Mouse (Mus musculus) mesoderm, embryonic 11.5 days (tissue): ENCODE results near the gene Pak3.
"Not testable (repeated sequence)": the region's sequence is repeated elsewhere in the genome, so short reads cannot be mapped to it uniquely, and the experiment has no call there.

Experiments
- DNase-seq: peaks from one replicate; pipeline ENCODE4 v3.0.0-alpha.2; 2012; ENCODE audit warnings: low read depth, low spot score

The Pak3 gene

DNA sequence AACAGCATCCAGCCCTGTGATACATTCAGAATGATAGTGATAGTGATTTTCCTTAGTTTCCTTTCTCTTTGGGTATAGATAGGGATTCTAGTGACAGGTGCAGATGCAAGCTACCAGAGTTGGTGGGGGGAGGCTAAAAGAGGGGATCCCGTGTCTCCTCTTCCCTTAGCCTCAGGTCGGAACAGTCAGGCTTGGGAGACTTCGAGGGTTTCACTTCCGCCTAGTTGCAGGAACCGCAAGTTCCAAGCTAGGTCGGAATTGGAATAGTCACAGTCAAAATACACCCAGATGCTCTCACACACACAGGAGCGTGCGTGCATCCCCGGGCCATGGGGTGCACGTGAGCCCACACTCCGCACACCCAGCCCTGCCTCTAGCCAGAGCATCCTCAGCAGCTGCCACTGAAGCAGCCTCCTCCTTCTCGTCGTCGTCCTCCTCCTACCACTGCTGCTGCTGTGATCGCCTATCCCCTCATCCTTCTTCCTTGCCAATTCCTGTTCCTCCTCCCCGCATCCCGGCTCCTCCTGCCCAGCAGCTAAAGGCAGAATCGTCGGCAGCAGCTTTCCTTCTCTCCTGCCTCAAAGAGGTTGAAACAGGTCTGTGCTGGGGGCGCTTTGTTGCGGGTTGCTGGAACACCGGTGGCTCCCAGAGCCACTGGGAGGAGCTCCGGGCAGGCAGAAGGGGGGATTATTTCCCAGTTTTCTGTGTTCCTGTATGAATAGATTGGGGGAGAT is at the start of gene Pak3:
Gene Pak3, plus strand, starts transcription at position 424 of the 734 bp plus-strand sequence.
- peak; percentile 18 for DNase-seq

GRCm38 (mm10) chrX:143482866-143483265 is 35.5 kb upstream of the Pak3 start:
- peak; percentile 100 for DNase-seq

DNA sequence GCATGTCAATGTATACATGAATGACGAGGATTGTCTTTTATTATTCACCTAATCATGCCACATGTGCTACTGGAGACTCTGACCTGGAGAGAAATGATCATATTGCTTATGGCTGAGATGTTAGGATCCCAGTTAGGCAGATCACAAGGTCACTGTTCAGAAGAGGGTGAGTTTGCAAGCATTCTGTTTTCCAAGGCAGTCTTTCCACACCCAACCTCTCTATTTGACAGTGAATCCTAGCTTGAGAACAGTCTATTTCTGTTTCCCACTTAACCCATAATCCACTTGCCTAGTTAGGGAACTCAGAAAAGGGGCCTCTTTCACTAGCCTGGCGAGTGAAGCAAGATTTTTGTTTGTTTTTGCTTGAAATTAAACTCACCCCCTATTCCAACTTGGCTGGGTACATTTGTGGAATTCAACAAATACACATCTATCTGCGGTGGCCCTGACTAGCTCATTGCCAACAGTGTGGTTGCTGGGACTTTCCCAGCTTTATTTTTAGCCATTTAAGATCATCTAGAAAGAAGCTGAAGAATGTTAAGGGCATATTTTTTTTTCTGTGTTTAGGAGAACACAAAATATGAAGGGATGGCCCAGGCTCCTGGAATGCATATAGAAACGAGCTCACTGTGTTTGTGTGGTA is 17.2 kb upstream of the Pak3 start:
- no peak for DNase-seq

DNA sequence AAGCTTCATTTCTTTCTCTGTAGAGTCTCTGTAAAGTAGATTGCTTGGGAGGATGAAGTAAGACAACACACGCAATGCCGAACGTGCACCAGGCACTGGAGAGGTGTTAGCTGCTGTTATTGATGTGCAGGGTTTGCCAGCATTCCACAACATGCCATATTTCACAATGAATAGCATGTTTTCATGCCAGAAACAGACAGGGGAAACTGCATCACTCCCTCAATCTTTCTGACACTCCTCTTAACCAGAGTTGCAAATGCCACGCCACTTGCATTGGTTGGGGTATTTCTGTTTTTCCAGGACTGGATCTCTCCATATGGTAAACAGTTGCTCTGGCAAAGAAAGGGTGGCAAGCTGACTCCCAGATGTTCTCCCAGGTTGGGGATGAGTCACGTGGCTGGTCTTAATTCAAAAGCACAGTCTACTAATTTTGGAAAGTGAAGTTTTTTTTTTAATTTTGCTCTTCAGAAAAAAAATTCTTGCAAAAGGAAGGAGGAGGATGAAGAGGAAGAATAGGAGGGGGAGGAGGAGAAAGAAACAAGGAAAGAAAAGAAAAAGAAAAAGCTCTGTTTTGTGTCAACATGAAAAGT is 16.5 kb upstream of the Pak3 start:
- DNase-seq, result no peak

DNA sequence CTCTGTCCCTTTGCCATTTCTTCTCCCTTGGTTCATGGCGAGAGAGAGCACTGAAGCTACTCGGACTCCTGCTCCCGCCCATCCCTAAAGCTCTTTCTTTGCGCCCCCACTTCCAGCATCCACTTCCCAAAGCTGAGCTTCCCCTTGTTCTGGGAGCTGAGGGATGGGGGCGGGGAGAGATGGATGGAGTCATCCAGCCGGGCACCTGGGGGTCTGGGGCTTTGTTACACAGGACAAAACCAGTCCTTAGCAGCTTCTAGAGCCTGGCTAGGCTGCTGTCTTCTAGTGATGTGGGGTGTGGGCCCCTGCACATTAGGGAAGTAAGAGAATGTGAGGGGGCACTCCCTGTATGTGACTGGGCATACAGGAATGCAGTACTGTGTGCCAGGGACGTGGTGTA is 526 bp downstream of the Pak3 start:
- no peak for DNase-seq

DNA sequence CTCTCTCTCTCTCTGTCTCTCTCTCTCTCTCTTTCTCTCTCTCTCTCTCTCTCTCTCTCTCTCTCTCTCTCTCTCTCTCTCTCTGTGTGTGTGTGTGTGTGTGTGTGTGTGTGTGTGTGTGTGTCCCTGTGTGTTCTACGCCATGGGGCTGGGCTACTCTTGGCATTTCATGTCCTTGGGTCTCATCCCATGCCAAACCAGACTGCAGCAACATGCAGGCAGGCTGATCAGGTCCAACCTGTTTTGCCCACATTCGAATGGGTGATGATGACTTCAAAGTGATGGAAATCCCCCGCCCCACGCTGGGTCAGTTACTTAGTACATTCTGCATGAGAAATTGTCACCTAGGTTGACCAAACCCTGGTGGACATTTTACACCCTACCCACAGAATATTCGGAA is 1.1 kb downstream of the Pak3 start:
- DNase-seq, result not testable (repeated sequence)

- DNase-seq, result no peak
Observed at GRCm38 (mm10) chrX:143520195-143520594, 1.8 kb downstream of the Pak3 start.

GRCm38 (mm10) chrX:143532331-143532730 is 13.9 kb downstream of the Pak3 start:
- DNase-seq, result no peak

- no peak for DNase-seq
Observed at GRCm38 (mm10) chrX:143533574-143533973, 15.2 kb downstream of the Pak3 start.

- DNase-seq, result no peak
Observed at GRCm38 (mm10) chrX:143542756-143543155, 24.4 kb downstream of the Pak3 start.

DNA sequence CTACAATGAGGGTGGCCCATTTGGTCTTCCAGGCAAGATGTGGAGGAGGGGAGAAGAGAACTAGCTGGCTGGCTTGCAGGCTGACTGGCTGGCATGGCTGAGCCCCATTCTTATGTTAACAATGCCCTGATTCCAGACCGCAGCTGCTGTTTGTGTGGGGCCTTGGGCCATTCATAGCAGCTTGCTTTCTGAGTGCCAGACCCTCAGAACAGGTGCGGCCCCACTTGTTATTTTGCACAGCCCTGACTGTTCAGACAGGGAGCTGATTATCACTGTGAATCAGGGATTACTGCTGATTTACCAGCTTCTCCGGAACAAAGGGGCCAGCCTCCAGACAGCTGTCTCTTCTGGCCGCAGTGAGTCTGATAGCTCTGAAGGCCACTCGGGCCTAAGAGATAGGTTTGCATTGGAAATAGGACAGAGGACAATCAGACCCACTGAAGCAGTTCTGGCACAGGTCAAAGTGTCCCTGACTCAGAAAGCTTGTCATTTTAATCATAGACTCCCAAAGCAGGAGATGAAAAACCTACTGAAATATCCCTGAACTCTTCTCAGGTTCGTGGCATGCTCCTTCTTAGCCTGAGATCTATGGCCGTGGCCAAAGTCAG is 24.9 kb downstream of the Pak3 start:
- DNase-seq, result peak; percentile 48

- peak; percentile 1 for DNase-seq
Observed at GRCm38 (mm10) chrX:143573691-143574090, 55.3 kb downstream of the Pak3 start.

DNA sequence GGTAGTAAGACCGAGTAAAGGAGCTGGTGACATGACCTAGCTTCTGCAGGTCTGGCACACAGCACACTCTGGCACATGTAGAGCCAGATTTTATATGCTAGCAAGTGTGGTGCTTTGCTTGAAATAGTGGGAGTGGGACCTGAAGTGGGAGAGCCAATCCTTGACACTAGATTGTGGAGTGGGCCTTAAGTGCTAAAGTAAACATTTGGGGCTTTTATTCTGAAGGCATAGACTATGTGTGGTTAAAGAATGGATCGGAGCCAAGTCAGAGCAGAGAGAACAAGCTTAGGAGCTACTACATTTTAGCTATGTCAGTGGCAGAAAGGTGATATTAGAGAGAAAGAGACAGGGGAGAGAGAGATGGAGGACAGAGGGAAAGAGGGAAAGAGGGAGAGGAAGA is 61.5 kb downstream of the Pak3 start:
- no peak for DNase-seq

GRCm38 (mm10) chrX:143580458-143580959 is 62.1 kb downstream of the Pak3 start:
- DNase-seq, result no peak

- no peak for DNase-seq
Observed at GRCm38 (mm10) chrX:143606877-143607449, 88.6 kb downstream of the Pak3 start.

GRCm38 (mm10) chrX:143618734-143619133 is 100.3 kb downstream of the Pak3 start:
- DNase-seq, result no peak

DNA sequence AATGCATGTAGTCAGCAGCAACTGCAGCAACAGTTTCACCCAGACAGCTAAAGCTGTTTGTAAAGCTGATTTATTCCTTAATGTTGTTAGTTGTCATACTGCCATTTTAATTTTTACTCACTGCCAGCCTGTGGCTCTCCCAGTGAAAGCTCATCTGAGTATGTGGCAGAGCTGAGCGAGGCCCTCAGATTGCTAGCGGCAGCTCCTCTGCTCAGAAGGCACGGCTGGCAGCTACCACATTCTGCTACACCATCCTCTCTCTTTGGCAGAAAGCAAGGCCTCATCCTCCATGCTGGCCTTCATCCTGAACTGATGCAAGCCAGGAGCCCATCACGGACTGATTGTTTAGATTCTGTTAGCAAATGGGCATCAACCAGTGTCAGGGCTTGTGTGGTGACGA is 109.4 kb downstream of the Pak3 start:
- no peak for DNase-seq

DNA sequence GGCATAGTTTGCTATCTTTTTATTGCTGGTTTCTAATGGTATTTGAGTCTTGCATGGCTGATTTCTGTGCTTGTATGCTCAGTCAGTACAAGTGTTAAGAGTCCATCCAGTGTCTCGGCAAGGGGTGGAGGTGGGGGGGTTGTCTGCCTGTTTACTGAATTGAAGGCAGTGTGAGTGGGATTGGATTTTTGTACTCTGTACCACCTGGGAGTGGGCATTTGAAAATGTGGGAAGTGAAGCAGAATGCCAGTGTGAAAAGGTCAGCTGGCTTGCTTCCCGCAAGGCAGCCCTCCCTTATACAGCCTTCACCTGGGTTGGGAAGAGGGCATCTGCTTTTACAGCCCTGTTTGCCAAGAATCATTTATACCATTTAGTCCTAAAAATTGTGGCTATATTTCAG is 125.5 kb downstream of the Pak3 start:
- DNase-seq, result no peak

DNA sequence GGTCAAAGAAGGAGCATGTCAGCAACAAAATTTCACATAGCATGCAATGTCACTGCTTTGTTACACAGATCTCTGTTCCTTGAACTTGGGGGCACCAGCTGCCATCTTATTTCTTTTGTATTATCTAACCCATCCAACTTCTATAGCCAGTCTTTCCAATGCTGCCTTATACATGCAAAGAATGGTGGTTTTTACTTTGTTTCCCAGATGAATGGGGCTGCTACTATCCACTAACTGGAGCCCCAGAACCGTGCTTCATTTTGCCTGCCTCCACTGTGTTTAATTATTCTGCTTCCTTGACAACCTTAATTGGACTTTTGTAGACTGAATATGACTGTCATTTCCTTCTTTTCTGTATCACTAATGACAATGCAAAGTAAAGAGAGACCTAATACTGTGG is 126.4 kb downstream of the Pak3 start:
- DNase-seq, result no peak

DNA sequence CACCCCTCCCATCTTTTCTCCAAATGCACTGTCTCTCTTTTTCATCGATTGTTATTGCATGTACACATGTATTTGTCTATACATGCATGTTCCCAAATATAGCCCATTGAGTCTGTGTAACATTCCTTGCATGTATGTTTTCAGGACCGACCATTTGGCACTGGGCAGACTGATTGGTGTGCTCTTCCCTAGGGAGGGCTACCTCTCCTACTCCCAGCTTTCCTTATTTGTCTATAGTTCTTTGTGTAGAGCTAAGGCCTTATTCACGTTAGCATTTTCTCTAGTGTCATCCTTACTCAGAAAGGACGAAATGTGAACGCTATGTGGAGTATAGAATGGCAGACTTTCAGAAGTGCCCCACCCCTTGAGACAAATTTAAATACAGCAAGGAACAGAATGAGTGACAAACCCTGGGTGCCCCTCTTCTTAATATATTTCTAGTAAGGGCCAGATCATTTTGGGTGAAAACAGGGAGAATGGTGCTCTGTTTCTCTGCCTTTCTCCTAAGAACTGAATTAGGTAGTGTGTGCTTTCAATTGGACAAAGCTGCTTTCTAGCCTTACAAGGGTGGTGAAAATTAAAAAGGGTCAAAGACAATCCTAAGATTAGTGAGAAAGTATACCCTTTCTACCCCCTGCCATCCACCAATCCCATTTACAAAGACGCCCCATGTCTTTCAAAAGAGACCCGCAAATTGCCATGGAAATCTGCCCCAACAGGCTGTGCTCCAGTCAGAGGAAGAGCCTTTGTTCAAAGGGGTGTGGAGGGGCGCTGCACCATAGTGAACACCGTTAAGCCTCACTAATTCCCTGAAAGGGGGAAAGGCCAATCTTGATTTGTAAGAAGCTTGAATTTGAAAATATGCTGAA is 136.2 kb downstream of the Pak3 start:
- no peak for DNase-seq

DNA sequence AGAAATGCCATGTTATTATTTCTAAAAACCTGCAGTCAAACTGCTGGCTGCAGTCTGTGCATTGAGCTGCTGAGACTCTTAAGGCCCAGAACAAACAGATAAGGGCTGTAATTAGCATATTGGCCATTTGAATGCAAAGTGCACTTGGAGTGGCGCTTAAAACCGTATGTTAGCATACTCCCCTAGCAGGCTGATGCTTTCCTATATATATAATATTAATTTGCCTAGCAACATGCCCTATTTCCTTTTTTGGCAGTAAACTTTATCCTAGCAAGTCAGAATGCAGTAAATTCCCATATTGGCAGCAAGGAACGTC is 136.7 kb downstream of the Pak3 start:
- no peak for DNase-seq
